ENCODE assay signal across 8 mouse cellular contexts in the genomic region with DNA sequence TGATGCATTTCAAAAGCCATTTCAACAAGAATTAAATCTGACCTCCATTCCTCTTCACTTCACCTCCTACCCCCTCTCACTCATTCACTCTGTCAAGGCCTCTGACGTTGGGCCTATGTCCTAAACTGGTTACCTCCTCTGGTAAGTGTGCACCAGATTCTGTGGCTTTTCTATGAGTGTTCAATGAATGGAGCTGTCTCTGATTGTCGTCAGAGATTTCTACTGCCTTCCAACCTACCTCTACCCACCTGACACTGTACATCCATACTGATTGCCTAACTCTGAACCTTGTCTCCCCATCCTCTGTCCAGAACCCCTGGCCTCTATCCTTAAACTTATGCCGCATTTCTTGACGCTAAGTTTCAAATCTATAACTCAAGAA. TPM values are rescaled to one million over a fixed set of nuclear protein-coding genes. Genes with fewer than 3 reads are reported as not detected.
DNase-seq lines count a peak whose midpoint lies in the region; ATAC-seq and TF ChIP-seq lines count a peak whose summit lies in the region.

No protein-coding gene starts in this region.

- H3K27ac ChIP-seq in left cerebral cortex, adult 2 months: peak overlapping the region; percentile 95
- H3K27ac ChIP-seq in embryonic facial prominence, embryonic 12.5 days: peak overlapping the region; percentile 93
- peak overlapping the region; percentile 97 for H3K27ac ChIP-seq in intestine, embryonic 16.5 days (ENCODE audit: low read length)
- peak overlapping the region; percentile 81; the same call in 1 of the 2 replicates for H3K27ac ChIP-seq in neural tube, embryonic 12.5 days

- intact Hi-C loops in left cerebral cortex, adult 2 months (cut with DNase I): loop anchor here (1.0 kb wide), 1 partner anchor 11 kb away; no protein-coding TSS in a partner anchor
- intact Hi-C loops in left cerebral cortex, postnatal 36 days (cut with DNase I): no loop called here

- H3K9me3 ChIP-seq in embryonic facial prominence, embryonic 12.5 days: no peaks in the 10 kb centered on the region
- no peaks in the 10 kb centered on the region for H3K9me3 ChIP-seq in intestine, embryonic 16.5 days (ENCODE audit: control insufficient read depth, low read length)
- H3K9me3 ChIP-seq in neural tube, embryonic 12.5 days: no peaks in the 10 kb centered on the region

- H3K27me3 ChIP-seq in embryonic facial prominence, embryonic 12.5 days: no peaks in the 10 kb centered on the region
- no peaks in the 10 kb centered on the region for H3K27me3 ChIP-seq in intestine, embryonic 16.5 days (replicated peaks; ENCODE audit: control insufficient read depth, insufficient read depth, low read length)
- H3K27me3 ChIP-seq in neural tube, embryonic 12.5 days (replicated peaks): no peaks in the 10 kb centered on the region

- H3K4me1 ChIP-seq in embryonic facial prominence, embryonic 12.5 days: peaks cover 10% of the 10 kb centered on the region; the same call in 1 of the 2 replicates
- peaks cover 11% of the 10 kb centered on the region for H3K4me1 ChIP-seq in intestine, embryonic 16.5 days (ENCODE audit: control insufficient read depth, insufficient read depth, low read length)
- H3K4me1 ChIP-seq in neural tube, embryonic 12.5 days: peaks cover 9% of the 10 kb centered on the region

- peak overlapping the region; percentile 80 for H3K4me3 ChIP-seq in left cerebral cortex, adult 2 months
- peak overlapping the region; percentile 60 for H3K4me3 ChIP-seq in embryonic facial prominence, embryonic 12.5 days
- peak overlapping the region; percentile 88 for H3K4me3 ChIP-seq in intestine, embryonic 16.5 days (ENCODE audit: low read length)
- peak overlapping the region; percentile 75 for H3K4me3 ChIP-seq in neural tube, embryonic 12.5 days

- TF ChIP-seq CTCF in left cerebral cortex, adult 2 months (IDR thresholded peaks at IDR 0.05): no peak

- peaks cover 9% of the 10 kb centered on the region; the same call in 1 of the 2 replicates for H3K36me3 ChIP-seq in embryonic facial prominence, embryonic 12.5 days
- H3K36me3 ChIP-seq in intestine, embryonic 16.5 days (ENCODE audit: control insufficient read depth, insufficient read depth, low read length): peaks cover 2% of the 10 kb centered on the region; the same call in 1 of the 2 replicates
- peaks cover 25% of the 10 kb centered on the region for H3K36me3 ChIP-seq in neural tube, embryonic 12.5 days

- peak overlapping the region; percentile 47 for H3K9ac ChIP-seq in embryonic facial prominence, embryonic 12.5 days
- H3K9ac ChIP-seq in intestine, embryonic 16.5 days (ENCODE audit: low read depth, low read length): peak overlapping the region; percentile 73
- H3K9ac ChIP-seq in neural tube, embryonic 12.5 days: peak overlapping the region; percentile 62

- peak overlapping the region; percentile 50 for H3K4me2 ChIP-seq in embryonic facial prominence, embryonic 12.5 days (replicated peaks)
- H3K4me2 ChIP-seq in intestine, embryonic 16.5 days (ENCODE audit: low read depth, low read length): peak overlapping the region; percentile 51
- H3K4me2 ChIP-seq in neural tube, embryonic 12.5 days (replicated peaks): peak overlapping the region; percentile 53

- 21% methylated on average over 4 of the region's 4 CpGs for WGBS in embryonic facial prominence, embryonic 12.5 days
- WGBS in intestine, embryonic 16.5 days: 18% methylated on average over 4 of the region's 4 CpGs
- 19% methylated on average over 4 of the region's 4 CpGs for WGBS in neural tube, embryonic 12.5 days

- no peak; the same call in 1 of the 2 replicates for ATAC-seq in embryonic facial prominence, embryonic 12.5 days (ENCODE audit: insufficient number of reproducible peaks, insufficient read depth, low FRiP score, low TSS enrichment)
- peak; percentile 6; the same call in 1 of the 2 replicates for ATAC-seq in intestine, embryonic 16.5 days
- peak; percentile 23; the same call in 1 of the 2 replicates for ATAC-seq in neural tube, embryonic 12.5 days (ENCODE audit: low FRiP score, low read depth)

- DNase-seq in left cerebral cortex, adult 2 months (ENCODE audit: extremely low spot score in 1 of 2, low spot score in 2 of 2): no peak
- no peak for DNase-seq in left cerebral cortex, adult 18-20 months (ENCODE audit: low spot score in 2 of 2)
- no peak for DNase-seq in left cerebral cortex, postnatal 36 days (ENCODE audit: low spot score in 2 of 2)
- no peak for DNase-seq in layer of hippocampus, adult 18-20 months (ENCODE audit: low spot score in 2 of 2)
- DNase-seq in spleen, postnatal 10 days (ENCODE audit: low spot score in 2 of 2): no peak

RNA-seq across cellular contexts. Expression of gene Rab4b, which starts 0.8 kb away (rescaled TPM):
- 10 to 100 TPM; 89.7 to 93.2 TPM for total RNA-seq in left cerebral cortex, adult 2 months (2021)
- total RNA-seq in left cerebral cortex, adult 18-20 months (2021): 10 to 100 TPM; 93.0 to 99.8 TPM
- polyA plus RNA-seq in embryonic facial prominence, embryonic 12.5 days (2016; fragmentation: Nextera tagmentation; extraction: Ambion mirVana): 63.9 and 71.4 TPM in 2 replicates
- polyA plus RNA-seq in intestine, embryonic 16.5 days (2015; fragmentation: Nextera tagmentation; extraction: Ambion mirVana): 69.9 and 70.1 TPM in 2 replicates
- 97.7 and 100 TPM in 2 replicates for polyA plus RNA-seq in neural tube, embryonic 12.5 days (2016; fragmentation: Nextera tagmentation; extraction: Ambion mirVana)
- 10 to 100 TPM; 91.5 to 96.5 TPM for total RNA-seq in left cerebral cortex, postnatal 36 days (2021)
- 10 to 100 TPM; 88.4 to 94.7 TPM for total RNA-seq in layer of hippocampus, adult 18-20 months (2021)

RNA-seq across cellular contexts. Expression of gene Gm21983, which starts 3.0 kb away (rescaled TPM):
- total RNA-seq in left cerebral cortex, adult 2 months (2021): not detected
- total RNA-seq in left cerebral cortex, adult 18-20 months (2021): not detected
- 0.49 and 0.67 TPM in 2 replicates for polyA plus RNA-seq in embryonic facial prominence, embryonic 12.5 days (2016; fragmentation: Nextera tagmentation; extraction: Ambion mirVana)
- not detected in 2 replicates for polyA plus RNA-seq in intestine, embryonic 16.5 days (2015; fragmentation: Nextera tagmentation; extraction: Ambion mirVana)
- 0.42 TPM in 2 replicates for polyA plus RNA-seq in neural tube, embryonic 12.5 days (2016; fragmentation: Nextera tagmentation; extraction: Ambion mirVana)
- not detected for total RNA-seq in left cerebral cortex, postnatal 36 days (2021)
- not detected for total RNA-seq in layer of hippocampus, adult 18-20 months (2021)

RNA-seq across cellular contexts. Expression of gene Mia, which starts 3.0 kb away (rescaled TPM):
- 1 to 10 TPM in 1 of 2 experiments, under 1 TPM in 1; 0.68 to 1.6 TPM for total RNA-seq in left cerebral cortex, adult 2 months (2021)
- total RNA-seq in left cerebral cortex, adult 18-20 months (2021): 1 to 10 TPM in 1 of 2 experiments, under 1 TPM in 1; 0.70 to 1.4 TPM
- 38.8 and 50.4 TPM in 2 replicates for polyA plus RNA-seq in embryonic facial prominence, embryonic 12.5 days (2016; fragmentation: Nextera tagmentation; extraction: Ambion mirVana)
- polyA plus RNA-seq in intestine, embryonic 16.5 days (2015; fragmentation: Nextera tagmentation; extraction: Ambion mirVana): 3.8 and 5.1 TPM in 2 replicates
- polyA plus RNA-seq in neural tube, embryonic 12.5 days (2016; fragmentation: Nextera tagmentation; extraction: Ambion mirVana): 4.8 and 5.8 TPM in 2 replicates
- 1 to 10 TPM; 1.2 to 1.9 TPM for total RNA-seq in left cerebral cortex, postnatal 36 days (2021)
- 1 to 10 TPM in 1 of 2 experiments, under 1 TPM in 1; 0.62 to 2.0 TPM for total RNA-seq in layer of hippocampus, adult 18-20 months (2021)

RNA-seq across cellular contexts. Expression of gene Egln2, which starts 11.3 kb away (rescaled TPM):
- 100 to 1,000 TPM in 1 of 2 experiments, 10 to 100 TPM in 1; 92.8 to 109 TPM for total RNA-seq in left cerebral cortex, adult 2 months (2021)
- 100 to 1,000 TPM; 101 to 115 TPM for total RNA-seq in left cerebral cortex, adult 18-20 months (2021)
- polyA plus RNA-seq in embryonic facial prominence, embryonic 12.5 days (2016; fragmentation: Nextera tagmentation; extraction: Ambion mirVana): 95.8 and 99.8 TPM in 2 replicates
- polyA plus RNA-seq in intestine, embryonic 16.5 days (2015; fragmentation: Nextera tagmentation; extraction: Ambion mirVana): 66.1 and 72.4 TPM in 2 replicates
- polyA plus RNA-seq in neural tube, embryonic 12.5 days (2016; fragmentation: Nextera tagmentation; extraction: Ambion mirVana): 99.6 TPM in 2 replicates
- 10 to 100 TPM; 95.1 to 98.7 TPM for total RNA-seq in left cerebral cortex, postnatal 36 days (2021)
- total RNA-seq in layer of hippocampus, adult 18-20 months (2021): 100 to 1,000 TPM; 106 to 110 TPM

RNA-seq across cellular contexts. Expression of gene BC024978, which starts 17.6 kb away (rescaled TPM):
- 10 to 100 TPM; 21.6 to 26.1 TPM for total RNA-seq in left cerebral cortex, adult 2 months (2021)
- total RNA-seq in left cerebral cortex, adult 18-20 months (2021): 10 to 100 TPM; 19.7 to 22.7 TPM
- polyA plus RNA-seq in embryonic facial prominence, embryonic 12.5 days (2016; fragmentation: Nextera tagmentation; extraction: Ambion mirVana): 3.7 and 4.7 TPM in 2 replicates
- polyA plus RNA-seq in intestine, embryonic 16.5 days (2015; fragmentation: Nextera tagmentation; extraction: Ambion mirVana): 2.8 and 2.9 TPM in 2 replicates
- polyA plus RNA-seq in neural tube, embryonic 12.5 days (2016; fragmentation: Nextera tagmentation; extraction: Ambion mirVana): 3.7 TPM in 2 replicates
- 10 to 100 TPM; 20.6 TPM for total RNA-seq in left cerebral cortex, postnatal 36 days (2021)
- 10 to 100 TPM; 20.6 to 23.8 TPM for total RNA-seq in layer of hippocampus, adult 18-20 months (2021)
